Mouse (Mus musculus) frontal cortex, postnatal 25 days (tissue): Measurements from ENCODE around the gene 1700016D06Rik.

Experiments used
- DNase-seq, 2 experiments: peaks; one replicate each; pipeline ENCODE4 v3.0.0; 2022; ENCODE audit warnings: low spot score in 2 of 2

1700016D06Rik gene

DNA sequence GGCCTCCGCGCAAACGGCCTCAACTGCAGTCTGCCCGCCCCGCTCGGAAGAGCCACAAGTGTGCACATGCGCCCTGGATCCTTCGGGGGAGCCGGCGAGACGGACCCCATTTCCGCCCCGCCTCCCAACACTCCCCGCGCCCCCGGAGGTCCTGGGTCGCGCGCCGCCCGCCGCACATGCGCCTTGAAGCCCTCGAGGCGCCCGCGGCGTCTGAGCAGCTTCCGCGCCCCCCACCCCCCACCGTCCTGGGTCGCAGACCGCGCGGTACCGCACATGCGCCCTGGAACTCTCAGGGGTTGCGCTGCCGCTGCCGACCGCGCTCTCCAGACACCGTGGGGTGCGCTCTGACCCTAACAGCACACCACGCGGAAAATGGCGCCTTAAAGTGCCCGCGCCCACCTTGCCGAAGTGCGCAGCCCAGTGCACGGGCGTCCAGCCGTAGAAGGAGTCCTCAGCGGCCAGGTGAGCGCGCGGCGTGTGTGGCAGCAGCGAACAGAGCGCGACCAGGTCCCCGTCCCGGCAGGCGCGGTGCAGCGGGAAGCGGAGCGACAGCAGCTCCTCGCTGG is 65.8 kb downstream of the 1700016D06Rik start:
- DNase-seq = peak; percentile 61 to 79

DNA sequence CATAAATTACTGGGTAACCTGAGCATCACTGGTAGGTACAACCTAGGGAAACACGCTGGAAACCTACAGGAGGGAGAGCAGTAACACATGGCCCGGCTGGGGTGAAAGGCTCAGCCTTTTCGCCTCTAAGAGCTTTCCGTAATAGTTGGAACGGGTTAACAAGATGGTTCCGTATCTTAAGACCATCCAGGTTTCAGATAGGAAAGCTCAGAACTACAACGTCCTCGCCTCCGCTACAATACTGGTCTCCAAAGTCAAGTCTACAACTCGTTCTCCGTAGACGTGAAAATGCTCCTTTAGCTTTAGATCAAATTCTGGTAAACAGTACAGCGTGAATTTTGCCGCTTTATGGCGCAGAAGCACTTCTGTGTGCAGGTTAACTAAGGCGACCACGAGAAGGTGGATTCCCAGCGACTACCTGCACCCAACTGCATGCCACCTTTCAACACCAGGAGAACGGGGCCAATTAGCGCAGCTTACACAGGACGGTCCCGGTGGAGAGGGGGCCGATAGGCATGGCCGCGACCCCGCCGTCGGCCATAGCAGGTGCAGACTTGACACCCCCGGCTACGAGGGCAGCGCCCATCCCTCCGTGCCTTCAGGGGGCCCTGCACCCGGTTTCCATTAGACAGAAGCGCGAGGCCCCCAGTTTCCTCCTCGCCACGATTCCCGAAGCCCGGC is 66.4 kb downstream of the 1700016D06Rik start:
- peak in 1 of 2 experiments; percentile 8 for DNase-seq

DNA sequence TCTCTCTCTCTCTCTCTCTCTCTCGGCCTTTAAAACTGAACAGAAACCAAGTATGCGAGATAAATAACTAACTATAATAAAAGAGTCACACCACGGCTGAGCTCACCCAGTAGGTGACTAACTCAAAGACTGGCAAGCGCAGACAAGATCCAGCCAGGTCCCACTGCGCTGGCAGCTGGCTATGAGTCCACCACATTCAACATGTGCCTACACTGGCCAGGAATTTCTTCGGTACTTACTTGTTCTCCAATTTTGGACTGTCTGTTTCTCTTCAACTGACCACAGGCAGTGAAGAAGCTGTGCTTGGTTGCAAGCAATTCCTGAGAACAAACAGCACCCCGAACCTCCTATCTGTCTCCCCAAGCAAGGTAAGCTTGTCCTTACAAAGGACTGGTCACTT is 67.4 kb downstream of the 1700016D06Rik start:
- no peak for DNase-seq

DNA sequence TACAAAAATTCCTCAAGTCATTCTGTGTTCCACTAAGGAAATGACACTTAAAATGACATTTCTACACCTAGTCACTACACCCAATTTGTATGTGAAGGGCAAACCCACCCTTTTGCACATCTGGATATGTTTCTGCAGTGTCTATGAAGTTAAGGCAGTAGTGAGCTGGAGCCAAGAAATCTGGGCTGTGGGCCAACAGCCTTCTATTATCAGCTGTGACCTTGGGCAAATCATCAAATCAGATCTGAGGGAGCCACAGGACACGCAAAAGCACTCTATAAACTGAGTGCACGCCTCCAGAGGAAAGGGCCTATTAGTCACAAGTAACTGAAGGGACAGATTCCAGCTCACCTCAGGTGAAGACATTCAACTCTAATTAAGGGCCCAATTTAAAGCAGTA is 68.5 kb downstream of the 1700016D06Rik start:
- DNase-seq = no peak

DNA sequence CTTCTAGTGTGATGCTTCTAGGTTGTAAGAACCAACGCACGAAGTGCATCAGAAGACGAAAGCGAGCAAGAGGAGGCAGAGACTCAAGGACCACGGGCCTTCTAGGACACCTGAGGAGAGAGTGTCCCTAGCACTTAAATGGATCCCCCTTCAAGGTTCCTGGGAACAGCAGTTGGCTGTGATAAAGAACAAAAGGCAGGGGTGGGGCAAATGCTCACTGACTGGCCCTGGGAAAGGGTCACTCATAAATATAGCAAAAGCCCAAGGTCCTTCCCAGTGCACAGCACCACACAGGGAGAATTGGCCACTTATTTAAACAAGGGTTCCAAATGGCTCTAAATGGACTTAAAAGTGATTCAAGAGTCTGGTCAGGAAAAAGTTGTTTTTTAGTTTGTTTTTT is 71.7 kb downstream of the 1700016D06Rik start:
- DNase-seq = no peak

DNA sequence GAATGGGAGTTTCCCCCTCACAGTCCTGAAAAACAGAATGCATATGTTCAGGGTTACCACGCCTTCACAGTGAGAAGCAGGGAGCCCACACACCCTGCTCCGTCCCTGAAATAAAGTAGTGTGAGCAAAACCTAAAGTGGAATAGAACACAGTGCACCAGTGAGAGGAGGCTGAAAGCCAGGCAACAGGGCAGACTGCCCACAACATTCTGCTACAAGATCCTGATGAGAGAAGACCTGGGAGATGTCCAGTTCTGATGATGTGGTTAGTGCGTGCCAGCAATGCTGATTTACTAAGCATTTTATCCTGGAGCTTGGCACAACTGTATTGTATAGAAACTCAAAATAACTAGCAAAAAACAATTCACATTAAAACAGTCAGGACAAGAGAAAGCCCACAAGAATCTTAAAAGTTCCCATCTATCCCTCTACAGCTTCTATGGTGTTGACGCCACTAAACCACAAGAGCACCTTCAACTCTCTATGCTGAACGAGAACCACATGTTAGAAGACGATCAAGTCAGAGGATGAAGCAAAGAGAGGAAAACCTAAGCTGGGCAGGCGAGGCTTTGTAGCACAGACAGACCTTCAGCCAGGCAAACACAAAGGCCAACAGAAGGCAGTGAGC is 72.2 kb downstream of the 1700016D06Rik start:
- peak in 1 of 2 experiments; percentile 10 for DNase-seq

DNA sequence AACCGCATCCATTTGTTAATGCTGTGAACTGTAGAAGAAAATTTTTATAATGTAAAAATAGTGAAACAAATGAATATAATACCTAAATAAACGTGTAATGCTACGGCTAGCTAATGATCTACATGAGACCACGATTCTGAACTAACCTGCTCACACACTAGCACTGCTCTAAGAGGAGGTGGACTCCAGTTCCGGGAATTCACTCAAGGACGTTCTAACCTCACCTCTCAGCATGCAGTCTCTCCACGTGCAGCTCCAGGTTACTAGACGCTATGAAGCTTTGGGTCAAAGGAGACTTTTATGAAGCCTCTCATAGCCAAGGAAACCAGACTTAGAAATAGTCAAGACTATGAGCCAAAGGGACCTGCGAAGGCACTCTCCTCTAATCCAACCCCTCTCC is 73.1 kb downstream of the 1700016D06Rik start:
- DNase-seq = no peak

DNA sequence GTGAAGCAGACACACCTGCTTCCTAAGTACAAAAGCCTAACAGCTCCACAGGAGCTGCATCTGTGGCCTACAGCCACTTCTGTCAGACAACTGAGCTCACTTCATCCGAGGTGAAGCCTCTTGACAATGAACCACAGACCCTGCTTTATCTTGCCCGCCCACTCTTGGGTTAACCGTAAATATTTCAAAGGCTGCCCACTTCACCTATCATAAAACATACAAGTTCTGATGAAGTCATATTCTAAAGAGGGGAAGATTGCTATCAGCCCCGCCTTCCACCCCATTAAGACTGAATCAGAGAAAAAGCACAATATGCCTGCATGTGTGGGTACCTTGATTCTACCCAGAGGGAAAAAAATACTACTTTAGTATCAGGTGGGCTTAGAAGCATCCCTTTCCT is 75.8 kb downstream of the 1700016D06Rik start:
- no peak for DNase-seq

DNA sequence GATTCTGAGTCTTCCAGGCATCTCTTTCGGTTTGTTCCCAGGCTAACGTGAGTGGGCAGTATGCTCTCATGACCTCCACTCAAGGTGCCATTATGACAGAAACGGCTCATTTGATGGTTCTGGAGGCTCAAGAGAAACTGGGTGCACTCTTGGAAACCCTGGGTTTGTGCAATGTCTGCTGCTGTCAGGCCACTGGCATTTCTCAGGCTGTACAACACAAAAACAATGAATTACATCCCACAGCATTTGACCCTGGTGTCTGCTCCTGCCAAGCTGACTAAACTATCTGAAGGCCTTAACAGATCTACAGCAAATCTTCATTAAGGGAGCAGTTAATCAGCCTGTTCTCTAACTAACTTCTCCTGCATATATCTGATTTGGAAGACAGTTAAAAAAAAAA is 81.8 kb downstream of the 1700016D06Rik start:
- DNase-seq = no peak

DNA sequence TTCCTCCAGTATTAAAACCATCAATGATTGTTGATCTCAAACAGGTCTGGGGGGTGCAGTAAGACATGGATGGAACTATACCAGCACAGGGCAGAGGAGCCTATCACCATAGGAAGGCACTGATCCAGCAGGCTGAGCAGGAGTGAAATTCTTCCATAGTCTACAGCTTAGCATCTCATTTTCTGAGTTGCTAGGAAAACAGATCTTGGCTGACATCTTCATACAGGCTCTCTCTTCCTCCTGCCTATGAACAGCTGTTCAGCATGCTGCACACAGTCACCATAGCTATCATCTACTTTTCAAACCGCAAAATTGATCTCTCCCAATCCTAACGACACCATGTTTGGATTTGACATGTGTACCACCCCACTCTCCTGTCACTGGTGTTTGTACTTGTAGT is 82.8 kb downstream of the 1700016D06Rik start:
- no peak for DNase-seq

DNA sequence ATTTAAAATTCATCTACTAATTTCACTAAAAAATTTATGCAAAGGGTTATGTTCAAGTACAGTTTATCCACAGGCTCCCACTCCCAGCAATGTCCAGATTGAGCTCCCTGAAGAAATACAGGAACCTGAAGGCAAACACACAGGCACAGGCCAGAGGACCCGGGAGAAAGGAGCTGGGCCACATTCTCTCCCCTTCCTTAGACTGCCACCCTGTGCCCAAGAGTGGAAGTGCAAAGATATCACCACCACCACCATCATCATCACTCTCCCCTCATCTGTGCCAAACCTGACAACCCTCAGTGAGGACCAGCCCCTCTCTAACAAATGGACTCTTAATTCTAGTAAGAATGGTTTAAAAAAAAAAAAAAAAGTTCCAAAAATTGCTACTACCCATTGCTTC is 84.6 kb downstream of the 1700016D06Rik start:
- peak in 1 of 2 experiments; percentile 18 for DNase-seq

DNA sequence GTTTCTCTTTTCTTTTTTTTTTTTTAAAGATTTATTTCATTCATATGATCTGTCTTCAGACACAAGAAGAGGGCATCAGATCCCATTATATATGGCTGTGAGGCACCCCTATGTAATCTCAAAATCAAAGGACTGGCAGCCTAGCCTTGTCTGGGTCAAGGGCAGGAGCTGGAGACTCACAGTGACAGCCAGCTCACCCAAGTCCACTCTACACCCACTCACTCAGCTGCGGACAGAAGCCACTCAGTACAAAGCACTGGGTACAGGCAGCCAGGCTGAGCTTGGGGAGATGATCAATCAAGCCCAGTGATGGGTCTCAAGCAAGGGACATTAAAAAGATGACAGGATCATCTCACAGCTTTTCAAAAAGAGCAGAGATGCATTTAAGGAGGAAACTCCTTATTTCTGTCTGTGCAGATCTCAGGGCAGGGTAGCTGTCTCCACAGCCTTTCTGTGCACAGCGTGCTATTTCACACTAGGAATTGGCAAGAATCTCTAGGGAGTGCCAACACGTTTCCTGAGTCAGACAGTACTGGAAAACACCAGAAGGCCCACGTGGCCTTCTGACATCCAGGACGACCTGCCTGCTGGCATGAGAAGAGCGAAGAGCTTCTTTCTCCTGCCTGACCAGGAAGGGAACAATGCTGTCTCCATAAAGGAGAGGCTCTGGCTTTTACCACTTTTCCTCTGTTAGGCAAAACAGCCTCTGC is 86.6 kb downstream of the 1700016D06Rik start:
- DNase-seq = no peak

DNA sequence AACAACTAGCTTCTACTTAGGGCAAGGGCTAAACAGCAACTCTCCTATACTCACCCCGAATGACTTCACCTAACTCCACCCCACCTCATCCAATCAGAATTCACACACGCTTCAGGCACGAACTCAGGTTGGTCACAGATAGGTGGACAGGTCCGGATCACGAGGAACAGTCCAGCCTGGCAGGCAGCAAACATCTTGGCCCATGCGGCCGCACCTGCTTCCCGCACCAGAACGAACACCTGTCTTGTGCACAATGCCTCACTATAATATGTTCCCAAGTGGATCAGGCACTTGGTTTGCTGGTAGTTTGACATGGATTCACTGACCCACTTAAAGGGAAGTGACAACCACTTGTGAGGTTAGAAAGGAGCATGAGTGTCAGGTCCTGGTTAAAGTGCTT is 92.0 kb downstream of the 1700016D06Rik start:
- DNase-seq = no peak
